Mouse (Mus musculus) olfactory bulb, adult 2 months (tissue): ENCODE data around the gene Pgm3.

Experiments
- CTCF ChIP-seq: fragments of 200-500 bp; IDR thresholded peaks from 2 replicates; pipeline ENCODE4 v1.5.1; 2012; ENCODE audit warnings: low read depth, mild to moderate bottlenecking, low read length, moderate library complexity; ENCODE audit not compliant: insufficient read depth
- POLR2A ChIP-seq: fragments of 200-500 bp; IDR thresholded peaks from 2 replicates; pipeline ENCODE4 v1.6.1; 2012; ENCODE audit warnings: mild to moderate bottlenecking, low read depth, low read length, moderate library complexity; ENCODE audit not compliant: insufficient read depth

GRCm38 (mm10) chr9:86553886-86554285, 17.8 kb downstream of the Pgm3 start:
- no peak for TF ChIP-seq CTCF
- TF ChIP-seq POLR2A: no peak
